Mouse (Mus musculus): Measurements from ENCODE around the gene Il6ra.

DNA sequence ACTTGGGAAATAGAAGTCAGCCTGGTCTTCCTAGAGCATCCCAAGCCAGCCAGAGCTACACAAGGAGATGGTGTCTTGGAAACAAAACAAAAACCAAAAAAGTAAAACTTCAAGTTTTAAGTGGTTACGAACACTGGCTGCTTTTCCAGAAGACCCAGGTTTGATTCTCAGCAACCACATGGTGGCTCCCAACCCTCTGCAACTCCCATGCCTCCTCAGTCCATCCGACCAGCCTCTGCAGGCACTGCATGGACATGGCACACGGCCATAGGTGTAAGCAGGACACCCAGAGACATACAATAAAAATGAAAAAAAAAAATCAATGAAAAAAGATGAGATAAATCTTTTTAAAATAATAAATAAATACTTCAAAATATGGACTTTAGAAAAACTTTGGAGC, 33.7 kb downstream of the Il6ra start:
- TF ChIP-seq POLR2A (IDR thresholded peaks at IDR 0.05; ENCODE audit: low read depth, low read length) (no peak), CTCF (IDR thresholded peaks at IDR 0.05; ENCODE audit: borderline replicate concordance, insufficient read depth, low read length) (no peak)
